Mouse (Mus musculus): Measurements from ENCODE around the gene Ercc1. TPM values are rescaled to one million over a fixed set of nuclear protein-coding genes. Genes with fewer than 3 reads are reported as not detected.

The Ercc1 gene
- total and polyA plus RNA-seq, 3 experiments, result 22.2 to 37.5 TPM; not detected in 1

DNA sequence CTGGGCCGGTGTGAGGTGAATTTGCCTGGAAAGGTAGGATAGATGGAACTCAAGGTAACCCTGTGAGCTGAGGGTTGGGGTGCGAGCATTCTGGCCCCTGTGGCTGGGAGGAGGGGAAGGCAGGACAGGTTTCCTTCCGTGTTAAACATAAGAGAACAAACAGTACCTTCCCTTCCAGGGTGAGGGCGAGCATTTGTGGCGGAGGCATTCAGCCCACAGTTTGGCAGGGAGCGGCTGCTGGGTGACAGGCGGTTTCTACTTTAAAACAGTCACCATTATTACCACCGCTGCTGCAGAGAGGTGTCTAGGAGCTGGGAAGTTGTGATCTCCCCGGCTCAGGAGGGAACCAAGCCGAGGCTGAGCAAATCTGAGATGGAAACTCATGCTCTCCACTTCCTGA is 7.5 kb upstream of the Ercc1 start:
- TF ChIP-seq ELF1 (IDR thresholded peaks at IDR 0.05; ENCODE audit: low read depth, low read length), result no peak
- TF ChIP-seq CTCF (IDR thresholded peaks at IDR 0.05 in 2 of 3, conservative IDR thresholded peaks at IDR 0.05 in 1 of 3; ENCODE audit: control insufficient read depth in 1 of 3, insufficient read depth in 1 of 3, low read depth in 2 of 3, low read length in 3 of 3, poor library complexity in 1 of 3, severe bottlenecking in 1 of 3), result no peak
- TF ChIP-seq MEF2A (IDR thresholded peaks at IDR 0.05; ENCODE audit: extremely low read depth, insufficient replicate concordance, low read depth, low read length, poor library complexity, severe bottlenecking), result no peak
- no peak for TF ChIP-seq POLR2AphosphoS5 (IDR thresholded peaks at IDR 0.05; ENCODE audit: borderline replicate concordance, low read depth, low read length)
- TF ChIP-seq SMC3 (IDR thresholded peaks at IDR 0.05; ENCODE audit: low read depth, low read length), result no peak
- TF ChIP-seq TCF12 (IDR thresholded peaks at IDR 0.05; ENCODE audit: low read depth, low read length), result no peak
- TF ChIP-seq NELFE (IDR thresholded peaks at IDR 0.05; ENCODE audit: low read depth, low read length), result no peak
- TF ChIP-seq SIN3A (IDR thresholded peaks at IDR 0.05; ENCODE audit: low read length), result no peak
- TF ChIP-seq EP300 (IDR thresholded peaks at IDR 0.05; ENCODE audit: low read depth in 1 of 2, low read length in 2 of 2), result no peak
- no peak for TF ChIP-seq JUND (IDR thresholded peaks at IDR 0.05; ENCODE audit: low read depth, low read length)
- no peak for TF ChIP-seq TAL1 (IDR thresholded peaks at IDR 0.05; ENCODE audit: low read length)
- DNase-seq (ENCODE audit: low read depth, low spot score), result no peak
- Histone ChIP-seq H3K27ac (ENCODE audit: control insufficient read depth, low read depth, low read length) (no peak overlapping the region), H3K4me1 (ENCODE audit: control insufficient read depth in 1 of 2, insufficient read depth in 2 of 2, low read length in 2 of 2) (peaks cover 4 to 7% of the 10 kb centered on the region in 2 experiments), H3K27me3 (ENCODE audit: control insufficient read depth in 1 of 2, insufficient read depth in 2 of 2, low read length in 2 of 2) (peaks cover 0 to 6% of the 10 kb centered on the region in 2 experiments; a peak in 2 of 4 replicates), H3K4me3 (ENCODE audit: control insufficient read depth in 1 of 2, insufficient read depth in 1 of 2, low read depth in 2 of 2, low read length in 2 of 2) (no peak overlapping the region), H3K9me3 (replicated peaks; ENCODE audit: insufficient read depth, low read length) (no peaks in the 10 kb centered on the region), H3K36me3 (ENCODE audit: control insufficient read depth in 1 of 2, insufficient read depth in 2 of 2, low read length in 2 of 2) (peaks cover 0 to 7% of the 10 kb centered on the region in 2 experiments; a peak in 2 of 4 replicates), H3K9ac (ENCODE audit: control insufficient read depth, low read depth, low read length, poor library complexity, severe bottlenecking) (no peak overlapping the region), H3K79me2 (ENCODE audit: control insufficient read depth, insufficient read depth, low read length, poor library complexity) (no peaks in the 10 kb centered on the region)

DNA sequence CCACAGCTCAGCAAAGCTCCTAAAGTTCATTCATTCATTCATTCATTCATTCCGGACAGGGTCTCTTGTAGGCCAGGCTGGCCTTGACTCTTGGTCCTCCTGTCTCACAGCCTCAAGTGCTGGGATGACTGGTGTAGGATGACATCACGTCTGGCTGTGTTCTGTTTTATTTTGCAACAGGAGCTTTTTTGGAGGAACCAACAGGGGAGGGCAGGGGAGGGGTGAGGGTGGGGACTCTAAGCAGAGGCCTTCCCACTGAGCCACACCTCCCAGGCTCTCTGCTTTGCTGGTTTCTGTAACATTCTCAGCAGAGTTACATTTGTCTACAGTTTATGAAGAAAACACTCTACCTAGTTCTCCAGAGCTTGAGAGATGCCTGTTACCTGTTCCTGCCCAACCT is 6.5 kb upstream of the Ercc1 start:
- H3K9me3 ChIP-seq (replicated peaks; ENCODE audit: insufficient read depth, low read length), result no peaks in the 10 kb centered on the region
- peaks cover 0 to 6% of the 10 kb centered on the region in 2 experiments; a peak in 2 of 4 replicates for H3K27me3 ChIP-seq (ENCODE audit: control insufficient read depth in 1 of 2, insufficient read depth in 2 of 2, low read length in 2 of 2)
- TF ChIP-seq TCF12 (IDR thresholded peaks at IDR 0.05; ENCODE audit: low read depth, low read length), result no peak
- no peak for TF ChIP-seq MAX (IDR thresholded peaks at IDR 0.05; ENCODE audit: low read length)
- no peak for TF ChIP-seq MAZ (IDR thresholded peaks at IDR 0.05; ENCODE audit: low read depth, low read length)
- no peak for TF ChIP-seq SIN3A (IDR thresholded peaks at IDR 0.05; ENCODE audit: low read length)
- TF ChIP-seq POLR2AphosphoS2 (IDR thresholded peaks at IDR 0.05; ENCODE audit: low read length), result no peak
- TF ChIP-seq RAD21 (IDR thresholded peaks at IDR 0.05; ENCODE audit: low read depth, low read length), result no peak
- no peak for TF ChIP-seq ZKSCAN1 (IDR thresholded peaks at IDR 0.05; ENCODE audit: low read depth, low read length)
- TF ChIP-seq ZNF384 (IDR thresholded peaks at IDR 0.05; ENCODE audit: low read depth, low read length), result no peak
- no peak for TF ChIP-seq NELFE (IDR thresholded peaks at IDR 0.05; ENCODE audit: low read depth, low read length)
- TF ChIP-seq MYC (IDR thresholded peaks at IDR 0.05; ENCODE audit: low read depth, low read length), result no peak
- TF ChIP-seq ZMIZ1 (IDR thresholded peaks at IDR 0.05; ENCODE audit: low read depth, low read length), result no peak
- TF ChIP-seq RCOR1 (IDR thresholded peaks at IDR 0.05; ENCODE audit: low read depth, low read length), result no peak
- no peak for TF ChIP-seq MEF2A (IDR thresholded peaks at IDR 0.05; ENCODE audit: extremely low read depth, insufficient replicate concordance, low read depth, low read length, poor library complexity, severe bottlenecking)
- TF ChIP-seq USF2 (IDR thresholded peaks at IDR 0.05; ENCODE audit: borderline replicate concordance in 1 of 2, insufficient read depth in 1 of 2, low read depth in 1 of 2, low read length in 2 of 2), result no peak
- H3K79me2 ChIP-seq (ENCODE audit: control insufficient read depth, insufficient read depth, low read length, poor library complexity), result no peaks in the 10 kb centered on the region
- peaks cover 0 to 3% of the 10 kb centered on the region in 2 experiments; a peak in 2 of 4 replicates for H3K36me3 ChIP-seq (ENCODE audit: control insufficient read depth in 1 of 2, insufficient read depth in 2 of 2, low read length in 2 of 2)
- H3K27ac ChIP-seq (ENCODE audit: control insufficient read depth, low read depth, low read length), result no peak overlapping the region
- no peak overlapping the region for H3K9ac ChIP-seq (ENCODE audit: control insufficient read depth, low read depth, low read length, poor library complexity, severe bottlenecking)
- H3K4me1 ChIP-seq (ENCODE audit: control insufficient read depth in 1 of 2, insufficient read depth in 2 of 2, low read length in 2 of 2), result peaks cover 6 to 7% of the 10 kb centered on the region in 2 experiments
- H3K4me3 ChIP-seq (ENCODE audit: control insufficient read depth in 1 of 2, insufficient read depth in 1 of 2, low read depth in 2 of 2, low read length in 2 of 2), result no peak overlapping the region
- no peak for DNase-seq (ENCODE audit: low read depth, low spot score)
